Mouse (Mus musculus) neural tube, embryonic 13.5 days (tissue): Measurements from ENCODE around the gene Gm43518. TPM values are rescaled to one million over a fixed set of nuclear protein-coding genes. Genes with fewer than 3 reads are reported as not detected.

Experiments
- ATAC-seq: fragments of 200-750 bp; cut with Nextera tagmentation; 2 replicates; pipeline ENCODE4 v1.8.0; 2017; ENCODE audit warnings: low read depth, mild to moderate bottlenecking, moderate TSS enrichment, moderate library complexity
- H3K27ac ChIP-seq: fragments of 300-500 bp; sonication (generic); replicated peaks from 2 replicates; pipeline ENCODE4 v1.5.1; 2015; ENCODE audit warnings: moderate library complexity, mild to moderate bottlenecking, inconsistent platforms
- H3K27me3 ChIP-seq: fragments of 300-500 bp; sonication (generic); 2 replicates; pipeline ENCODE4 v1.6.1; 2015; ENCODE audit warnings: mild to moderate bottlenecking, inconsistent platforms
- H3K36me3 ChIP-seq: fragments of 300-500 bp; sonication (generic); 2 replicates; pipeline ENCODE4 v1.6.1; 2015; ENCODE audit warnings: mild to moderate bottlenecking, inconsistent platforms
- H3K4me1 ChIP-seq: fragments of 300-500 bp; sonication (generic); replicated peaks from 2 replicates; pipeline ENCODE4 v1.6.1; 2015; ENCODE audit warnings: inconsistent platforms
- H3K4me2 ChIP-seq: fragments of 300-500 bp; sonication (generic); 2 replicates; pipeline ENCODE4 v1.6.1; 2015; ENCODE audit warnings: inconsistent platforms, mild to moderate bottlenecking, moderate library complexity
- H3K4me3 ChIP-seq: fragments of 300-500 bp; sonication (generic); 2 replicates; pipeline ENCODE4 v1.5.1; 2015; ENCODE audit warnings: mild to moderate bottlenecking, inconsistent platforms
- H3K9ac ChIP-seq: fragments of 300-500 bp; sonication (generic); 2 replicates; pipeline ENCODE4 v1.6.1; 2015; ENCODE audit warnings: moderate library complexity, mild to moderate bottlenecking, inconsistent platforms
- H3K9me3 ChIP-seq: fragments of 300-500 bp; sonication (generic); 2 replicates; pipeline ENCODE4 v1.6.1; 2016; ENCODE audit warnings: inconsistent platforms
- WGBS: fragments of 180-500 bp; shearing (Covaris S2); methylation state at CpG from one replicate; pipeline ENCODE4 v1.1.7; 2015; 5-methylcytosine and 5-hydroxymethylcytosine counted together
- polyA plus RNA-seq: library from polyadenylated mRNA; unstranded; fragments of >200 nt; fragmentation: Nextera tagmentation; extraction: Ambion mirVana; gene quantifications from 2 replicates; pipeline ENCODE4 v1.2.1, GENCODE M21; 2015

Gene Gm43518
- polyA plus RNA-seq, 1 experiment from 2014 or later, result 3.8 TPM

DNA sequence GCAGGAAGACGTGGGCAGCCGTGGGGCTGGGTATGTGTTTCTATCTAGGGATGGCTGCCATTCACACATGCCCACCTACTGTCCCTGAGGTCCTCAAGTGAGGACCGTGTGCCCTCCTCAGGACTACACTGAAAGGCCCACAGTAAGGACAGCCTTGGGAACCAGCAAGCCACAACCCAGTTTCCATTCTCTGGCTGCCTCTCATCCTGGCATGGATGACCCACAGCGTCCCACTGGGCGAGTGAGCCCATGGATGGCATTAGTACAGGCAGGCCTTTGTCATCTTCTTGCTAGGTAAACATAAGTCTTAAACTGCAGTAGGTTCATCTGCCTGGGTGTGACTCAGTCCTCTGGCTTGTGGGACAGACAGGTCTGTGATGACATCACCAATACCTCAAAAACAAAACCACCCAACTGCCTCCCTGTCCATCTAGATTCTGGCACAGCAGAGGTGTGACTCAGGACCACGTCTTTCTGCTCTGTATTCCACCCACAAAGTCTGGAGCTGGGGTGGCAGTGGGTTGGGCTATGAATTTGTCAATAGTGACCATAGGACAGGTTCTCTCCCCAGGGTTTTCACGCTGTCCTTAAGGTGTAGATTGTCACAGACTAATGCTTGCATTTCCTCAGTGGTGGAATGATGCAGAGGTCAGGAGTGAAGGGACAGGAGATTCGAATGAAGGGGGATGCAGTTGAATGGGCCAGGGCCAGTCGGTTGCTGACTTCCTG, 53.5 kb downstream of the Gm43518 start:
- Histone ChIP-seq H3K27ac (no peak overlapping the region), H3K4me1 (peaks cover 23% of the 10 kb centered on the region), H3K27me3 (peaks cover 37% of the 10 kb centered on the region)

DNA sequence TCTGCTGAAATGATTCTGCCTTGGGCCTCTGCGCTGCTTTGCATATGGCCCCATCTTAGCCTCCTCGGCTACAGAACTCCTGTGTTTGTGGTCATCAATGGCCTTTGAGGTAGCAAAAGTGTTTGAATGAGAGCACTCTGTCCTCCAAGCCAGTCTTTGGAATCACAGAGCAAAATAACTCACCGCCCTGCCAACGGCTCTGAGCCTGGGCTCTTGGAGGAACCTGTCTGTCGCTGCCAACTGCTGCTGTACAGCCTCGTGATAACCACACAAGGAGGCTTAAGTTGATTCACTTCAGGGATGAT, 54.0 kb downstream of the Gm43518 start:
- Histone ChIP-seq H3K4me1 (peaks cover 20% of the 10 kb centered on the region), H3K27ac (no peak overlapping the region), H3K9ac (no peak overlapping the region), H3K27me3 (peaks cover 37% of the 10 kb centered on the region), H3K9me3 (no peaks in the 10 kb centered on the region), H3K4me3 (no peak overlapping the region), H3K4me2 (no peak overlapping the region), H3K36me3 (no peaks in the 10 kb centered on the region)
- ATAC-seq, result no peak
- 73% methylated on average over 6 of the region's 6 CpGs for WGBS

More for the DNA sequence above, 53.5 kb downstream of the Gm43518 start:
- no peaks in the 10 kb centered on the region for H3K9me3 ChIP-seq
- no peak overlapping the region for H3K9ac ChIP-seq
- no peak overlapping the region for H3K4me3 ChIP-seq
- no peak for ATAC-seq
- WGBS, result 86% methylated on average over 9 of the region's 9 CpGs
- H3K4me2 ChIP-seq, result no peak overlapping the region
- no peaks in the 10 kb centered on the region for H3K36me3 ChIP-seq

DNA sequence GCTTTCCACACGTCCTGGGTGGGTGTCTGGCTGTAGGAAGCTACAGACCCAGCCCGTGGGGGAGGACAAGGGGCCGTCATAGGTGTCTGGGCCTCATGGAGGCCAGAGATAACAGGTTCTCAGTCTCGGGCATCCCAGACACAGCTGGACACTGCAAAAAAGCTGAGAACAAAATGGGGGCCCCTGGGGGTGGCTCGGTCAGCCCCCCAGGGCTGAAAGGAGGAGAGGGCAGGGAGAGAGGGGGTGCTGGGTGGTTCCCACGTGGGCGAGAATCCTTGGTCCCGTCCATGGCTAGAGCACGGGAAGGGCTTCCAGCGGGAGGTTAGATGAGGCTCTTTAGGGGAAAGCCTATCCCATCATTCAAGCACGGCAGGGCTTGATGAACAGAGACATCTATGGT, 55.6 kb downstream of the Gm43518 start:
- 75% methylated on average over 11 of the region's 11 CpGs for WGBS

DNA sequence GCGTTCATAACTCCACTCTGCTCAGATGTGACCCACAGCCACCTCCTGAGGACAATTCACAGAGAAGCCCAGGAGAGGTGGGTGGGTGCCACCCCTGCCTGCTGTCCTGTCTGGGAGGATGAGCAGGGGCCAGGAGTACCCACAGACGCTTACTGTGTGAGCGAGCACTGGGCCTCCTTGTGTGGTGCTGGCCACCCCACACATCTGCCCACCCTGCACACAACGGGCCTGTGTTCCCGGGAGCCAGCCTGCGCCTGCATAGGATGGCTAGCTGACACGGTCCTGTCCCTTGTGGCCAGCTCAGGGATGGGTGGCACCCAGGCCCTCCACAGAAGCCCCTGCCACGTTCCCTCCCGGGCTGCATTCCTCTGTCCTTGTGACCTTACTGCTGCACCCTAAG, 58.2 kb downstream of the Gm43518 start:
- H3K4me1 ChIP-seq, result peaks cover 29% of the 10 kb centered on the region
- no peaks in the 10 kb centered on the region for H3K9me3 ChIP-seq
- no peaks in the 10 kb centered on the region for H3K36me3 ChIP-seq
- H3K4me3 ChIP-seq, result no peak overlapping the region
- WGBS, result 74% methylated on average over 9 of the region's 9 CpGs
- ATAC-seq, result no peak
- H3K27me3 ChIP-seq, result peaks cover 55% of the 10 kb centered on the region
- H3K27ac ChIP-seq, result no peak overlapping the region
- no peak overlapping the region for H3K9ac ChIP-seq
- no peak overlapping the region for H3K4me2 ChIP-seq

More for the DNA sequence above, 55.6 kb downstream of the Gm43518 start:
- Histone ChIP-seq H3K9me3 (no peaks in the 10 kb centered on the region), H3K9ac (no peak overlapping the region), H3K4me1 (peaks cover 27% of the 10 kb centered on the region), H3K4me2 (no peak overlapping the region), H3K27me3 (peaks cover 41% of the 10 kb centered on the region), H3K36me3 (no peaks in the 10 kb centered on the region), H3K27ac (no peak overlapping the region), H3K4me3 (no peak overlapping the region)
- no peak for ATAC-seq

DNA sequence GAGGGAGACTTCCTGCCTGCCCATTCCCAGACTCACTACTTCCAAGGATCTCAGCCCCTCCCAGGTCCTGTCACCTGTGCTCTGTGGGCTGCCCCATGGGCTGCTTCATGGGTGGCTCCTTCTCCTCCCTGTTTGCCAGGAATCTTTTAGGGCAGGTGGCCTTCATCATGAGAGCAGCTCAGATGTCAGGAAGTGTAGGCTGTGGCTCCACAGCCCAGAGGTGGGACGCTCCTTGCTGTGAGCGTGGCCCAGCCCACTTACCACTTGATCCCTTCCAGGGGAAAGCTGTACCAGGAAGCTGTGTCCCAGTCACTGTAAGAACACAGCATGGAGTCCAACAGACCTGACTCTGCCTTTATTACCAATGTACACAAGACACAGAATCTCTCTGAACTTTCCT, 59.7 kb downstream of the Gm43518 start:
- peaks cover 38% of the 10 kb centered on the region for H3K4me1 ChIP-seq
- H3K36me3 ChIP-seq, result no peaks in the 10 kb centered on the region
- no peak overlapping the region for H3K27ac ChIP-seq
- WGBS, result 97% methylated on average over 2 of the region's 2 CpGs
- no peak overlapping the region for H3K4me3 ChIP-seq
- H3K27me3 ChIP-seq, result peaks cover 67% of the 10 kb centered on the region
- ATAC-seq, result no peak
- H3K9me3 ChIP-seq, result no peaks in the 10 kb centered on the region
- no peak overlapping the region for H3K4me2 ChIP-seq
- no peak overlapping the region for H3K9ac ChIP-seq

DNA sequence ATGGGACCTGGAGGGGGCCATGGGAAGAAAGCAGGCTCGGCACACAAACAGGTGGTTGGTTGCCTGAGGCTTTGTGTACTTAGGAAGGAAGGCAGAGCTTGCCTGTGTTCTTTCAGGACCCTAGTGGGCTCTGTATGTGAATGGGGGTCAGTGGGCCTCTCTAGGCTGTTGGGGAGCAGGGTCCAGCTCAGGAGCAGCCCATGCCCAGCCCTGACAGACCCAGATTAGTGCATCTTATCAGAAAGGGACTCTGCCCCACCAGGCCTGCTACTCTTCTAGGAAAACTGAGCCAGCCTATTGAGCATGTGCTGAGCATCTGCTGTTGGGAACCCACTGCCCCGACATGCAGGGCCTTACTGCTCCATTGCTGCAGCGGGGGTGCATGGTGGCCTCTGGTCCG, 60.3 kb downstream of the Gm43518 start:
- H3K4me2 ChIP-seq, result no peak overlapping the region
- H3K27me3 ChIP-seq, result peaks cover 72% of the 10 kb centered on the region
- no peak for ATAC-seq
- H3K9me3 ChIP-seq, result no peaks in the 10 kb centered on the region
- H3K36me3 ChIP-seq, result no peaks in the 10 kb centered on the region
- peaks cover 44% of the 10 kb centered on the region for H3K4me1 ChIP-seq
- WGBS, result 71% methylated on average over 4 of the region's 4 CpGs
- H3K9ac ChIP-seq, result no peak overlapping the region
- no peak overlapping the region for H3K27ac ChIP-seq
- H3K4me3 ChIP-seq, result no peak overlapping the region

Other genes starting within 250 kb of the Gm43518 start
- gene Clip1, start 242.8 kb upstream of the Gm43518 start, polyA plus RNA-seq, result 67.0 and 74.3 TPM in 2 replicates
- gene Zcchc8, start 206.3 kb upstream of the Gm43518 start, polyA plus RNA-seq, result 71.8 and 72.0 TPM in 2 replicates
- gene Rsrc2, start 178.0 kb upstream of the Gm43518 start, polyA plus RNA-seq, result 153 and 168 TPM in 2 replicates
- gene Kntc1, start 177.7 kb upstream of the Gm43518 start, polyA plus RNA-seq, result 4.4 and 4.6 TPM in 2 replicates
- gene Hcar2, start 61.9 kb upstream of the Gm43518 start, polyA plus RNA-seq, result 0.21 TPM in 1 of 2 replicates, not detected in the other
- 0.42 and 0.52 TPM in 2 replicates for gene Hcar1, start 47.4 kb upstream of the Gm43518 start, polyA plus RNA-seq
- gene Denr, start 20.2 kb upstream of the Gm43518 start, polyA plus RNA-seq, result 133 and 136 TPM in 2 replicates
- gene Ccdc62, start 3.3 kb downstream of the Gm43518 start, polyA plus RNA-seq, result 6.9 and 7.0 TPM in 2 replicates
- gene Hip1r, start 46.2 kb downstream of the Gm43518 start, polyA plus RNA-seq, result 17.1 and 22.3 TPM in 2 replicates
- gene Vps37b, start 104.9 kb downstream of the Gm43518 start, polyA plus RNA-seq, result 77.5 and 78.5 TPM in 2 replicates
- 8.1 and 10.3 TPM in 2 replicates for gene Abcb9, start 168.4 kb downstream of the Gm43518 start, polyA plus RNA-seq
- gene Ogfod2, start 184.9 kb downstream of the Gm43518 start, polyA plus RNA-seq, result 34.1 TPM in 2 replicates
- gene Arl6ip4, start 188.7 kb downstream of the Gm43518 start, polyA plus RNA-seq, result 79.1 and 81.1 TPM in 2 replicates